Comparison of ENCODE assay signal across 10 mouse cellular contexts in genomic region chr17:25610151-25610550, GRCm38 (mm10). TPM values are rescaled to one million over a fixed set of nuclear protein-coding genes. Genes with fewer than 3 reads are reported as not detected.
DNase-seq lines count a peak whose midpoint lies in the region; ATAC-seq and TF ChIP-seq lines count a peak whose summit lies in the region.
"Had no signal": no experiment of that assay in that cellular context is flagged by ENCODE, and none has a peak within 500 bp of the region (broad histone marks: within the 10 kb centered on the region; RNA-seq: fewer than 3 reads in every experiment).

No protein-coding gene starts in this region.

- H3K27me3 ChIP-seq in midbrain, embryonic 13.5 days, result no peaks in the 10 kb centered on the region
- no peaks in the 10 kb centered on the region for H3K27me3 ChIP-seq in midbrain, embryonic 11.5 days (ENCODE audit: control insufficient read depth, insufficient read depth, low read length)
- no peaks in the 10 kb centered on the region for H3K27me3 ChIP-seq in cerebellum, adult 2 months (ENCODE audit: control insufficient read depth, insufficient read depth, low read length)
- no peaks in the 10 kb centered on the region for H3K27me3 ChIP-seq in forebrain, postnatal 0 days (ENCODE audit: insufficient read depth, low read length)

- TF ChIP-seq POLR2A in cerebellum, adult 2 months (IDR thresholded peaks at IDR 0.05; ENCODE audit: borderline replicate concordance, insufficient read depth, low read length), result no peak

- no peak for TF ChIP-seq CTCF in cerebellum, adult 2 months (IDR thresholded peaks at IDR 0.05; ENCODE audit: borderline replicate concordance, insufficient read depth, low read depth, low read length)
- TF ChIP-seq CTCF in forebrain, postnatal 0 days (IDR thresholded peaks at IDR 0.05; ENCODE audit: low read depth), result no peak

- H3K9me3 ChIP-seq in midbrain, embryonic 13.5 days, result no peaks in the 10 kb centered on the region
- no peaks in the 10 kb centered on the region for H3K9me3 ChIP-seq in midbrain, embryonic 11.5 days (ENCODE audit: control insufficient read depth, low read length)
- no peaks in the 10 kb centered on the region for H3K9me3 ChIP-seq in forebrain, postnatal 0 days (ENCODE audit: low read length)

- no peak overlapping the region for H3K4me3 ChIP-seq in midbrain, embryonic 13.5 days (replicated peaks)
- H3K4me3 ChIP-seq in midbrain, embryonic 11.5 days (ENCODE audit: low read depth, low read length), result no peak overlapping the region
- no peak overlapping the region for H3K4me3 ChIP-seq in cerebellum, adult 2 months (replicated peaks; ENCODE audit: insufficient read depth, low read depth, low read length)
- H3K4me3 ChIP-seq in forebrain, postnatal 0 days (ENCODE audit: low read depth, low read length), result no peak overlapping the region

- peak; percentile 62; the same call in 1 of the 2 replicates for ATAC-seq in midbrain, embryonic 13.5 days
- ATAC-seq in midbrain, embryonic 11.5 days (ENCODE audit: low FRiP score), result no peak
- peak; percentile 36; the same call in 1 of the 2 replicates for ATAC-seq in forebrain, postnatal 0 days

- H3K27ac ChIP-seq in midbrain, embryonic 13.5 days, result peak overlapping the region; percentile 70
- H3K27ac ChIP-seq in midbrain, embryonic 11.5 days (ENCODE audit: low read depth, low read length), result no peak overlapping the region
- no peak overlapping the region for H3K27ac ChIP-seq in cerebellum, adult 2 months (ENCODE audit: insufficient read depth, low read length)
- H3K27ac ChIP-seq in forebrain, postnatal 0 days (ENCODE audit: low read depth, low read length), result peak overlapping the region; percentile 37
- H3K27ac ChIP-seq: kidney, postnatal 0 days had no signal

- no peak overlapping the region for H3K4me2 ChIP-seq in midbrain, embryonic 13.5 days (replicated peaks)
- H3K4me2 ChIP-seq in midbrain, embryonic 11.5 days, result no peak overlapping the region
- H3K4me2 ChIP-seq in forebrain, postnatal 0 days (ENCODE audit: low read depth), result no peak overlapping the region

- H3K4me1 ChIP-seq in midbrain, embryonic 13.5 days (replicated peaks), result peaks cover 30% of the 10 kb centered on the region
- no peaks in the 10 kb centered on the region for H3K4me1 ChIP-seq in midbrain, embryonic 11.5 days (ENCODE audit: control insufficient read depth, insufficient read depth, low read length)
- peaks cover 19% of the 10 kb centered on the region for H3K4me1 ChIP-seq in cerebellum, adult 2 months (ENCODE audit: control insufficient read depth, insufficient read depth, low read length)
- H3K4me1 ChIP-seq in forebrain, postnatal 0 days (ENCODE audit: insufficient read depth), result peaks cover 12% of the 10 kb centered on the region

- peaks cover 12% of the 10 kb centered on the region for H3K36me3 ChIP-seq in midbrain, embryonic 13.5 days
- no peaks in the 10 kb centered on the region for H3K36me3 ChIP-seq in midbrain, embryonic 11.5 days (ENCODE audit: control insufficient read depth, insufficient read depth, low read length)
- no peaks in the 10 kb centered on the region for H3K36me3 ChIP-seq in forebrain, postnatal 0 days (ENCODE audit: insufficient read depth)

- no peak for DNase-seq in midbrain, embryonic 11.5 days (ENCODE audit: low spot score, missing footprints)
- peak; percentile 69 to 72 for DNase-seq in cerebellum, adult 2 months
- DNase-seq in forebrain, postnatal 0 days, result peak; percentile 70
- peak; percentile 55 to 57 for DNase-seq in layer of hippocampus, postnatal 14 days (ENCODE audit: low spot score in 2 of 2)
- DNase-seq in thymus, postnatal 25 days, result peak; percentile 32
- no peak for DNase-seq in urinary bladder, postnatal 14 days (ENCODE audit: low spot score)
- DNase-seq in frontal cortex, adult 2 months (ENCODE audit: extremely low spot score in 1 of 2, low spot score in 1 of 2), result no peak

- H3K9ac ChIP-seq in midbrain, embryonic 13.5 days (replicated peaks), result no peak overlapping the region
- no peak overlapping the region for H3K9ac ChIP-seq in midbrain, embryonic 11.5 days (ENCODE audit: low read length)
- H3K9ac ChIP-seq in forebrain, postnatal 0 days, result no peak overlapping the region

- WGBS in midbrain, embryonic 13.5 days, result 64% methylated on average over 9 of the region's 9 CpGs
- WGBS in midbrain, embryonic 11.5 days, result 75% methylated on average over 9 of the region's 9 CpGs
- 8% methylated on average over 9 of the region's 9 CpGs for WGBS in cerebellum, adult 2 months
- 30% methylated on average over 9 of the region's 9 CpGs for WGBS in forebrain, postnatal 0 days

RNA-seq across cellular contexts. Expression of gene Lmf1, which starts 31.3 kb away (rescaled TPM):
- 20.6 and 22.9 TPM in 2 replicates for polyA plus RNA-seq in midbrain, embryonic 13.5 days (2015; fragmentation: Nextera tagmentation; extraction: Ambion mirVana)
- polyA plus RNA-seq in midbrain, embryonic 11.5 days (2014; fragmentation: Nextera tagmentation; extraction: Ambion mirVana), result 19.2 and 20.6 TPM in 2 replicates
- polyA plus RNA-seq in cerebellum, adult 2 months (2012; rRNA removed), result 18.6 and 19.1 TPM in 2 replicates
- 21.5 and 28.1 TPM in 2 replicates for total RNA-seq in forebrain, postnatal 0 days (2014; rRNA removed)
- 13.9 and 17.8 TPM in 2 replicates for polyA plus RNA-seq in forebrain, postnatal 0 days (2015; fragmentation: Nextera tagmentation; extraction: Ambion mirVana)
- 10 to 100 TPM; 26.2 to 27.2 TPM for total RNA-seq in layer of hippocampus, postnatal 14 days (2021)
- 17.1 and 18.3 TPM in 2 replicates for polyA plus RNA-seq in frontal cortex, adult 2 months (2012; rRNA removed)

RNA-seq across cellular contexts. Expression of gene Sox8, which starts 39.7 kb away (rescaled TPM):
- polyA plus RNA-seq in midbrain, embryonic 13.5 days (2015; fragmentation: Nextera tagmentation; extraction: Ambion mirVana), result 5.2 and 7.9 TPM in 2 replicates
- polyA plus RNA-seq in midbrain, embryonic 11.5 days (2014; fragmentation: Nextera tagmentation; extraction: Ambion mirVana), result 2.0 and 2.1 TPM in 2 replicates
- polyA plus RNA-seq in cerebellum, adult 2 months (2012; rRNA removed), result 35.9 and 38.0 TPM in 2 replicates
- total RNA-seq in forebrain, postnatal 0 days (2014; rRNA removed), result 26.6 and 27.4 TPM in 2 replicates
- polyA plus RNA-seq in forebrain, postnatal 0 days (2015; fragmentation: Nextera tagmentation; extraction: Ambion mirVana), result 20.8 and 22.6 TPM in 2 replicates
- total RNA-seq in layer of hippocampus, postnatal 14 days (2021), result 10 to 100 TPM; 78.2 to 81.1 TPM
- polyA plus RNA-seq in frontal cortex, adult 2 months (2012; rRNA removed), result 41.2 and 43.2 TPM in 2 replicates
- total RNA-seq: neutrophil, adult 5-6 weeks had no signal

Comparison
In these comparisons a context has a peak if more than half of its experiments do, and no peak if none do; other contexts are left out.
1. H3K27ac ChIP-seq: peak in midbrain, embryonic 13.5 days (single experiment) and forebrain, postnatal 0 days (single experiment); none in midbrain, embryonic 11.5 days (single experiment) and cerebellum, adult 2 months (single experiment).
2. DNase-seq: peak in cerebellum, adult 2 months (2 of 2), forebrain, postnatal 0 days (single experiment), layer of hippocampus, postnatal 14 days (2 of 2) and thymus, postnatal 25 days (single experiment); none in midbrain, embryonic 11.5 days (single experiment), urinary bladder, postnatal 14 days (single experiment) and frontal cortex, adult 2 months (0 of 2).